Mouse (Mus musculus) adrenal gland (tissue): ENCODE measurements around the gene Rbm48.
"Not testable (repeated sequence)": the region's sequence is repeated elsewhere in the genome, so short reads cannot be mapped to it uniquely, and the experiment has no call there.

Experiments
- intact Hi-C: fragments of 180-260 bp; cut with DNase I; formaldehyde crosslinking; loops from one replicate; pipeline ENCODE4 v1.15.1; 2025
- long read RNA-seq, 2 experiments: library from polyadenylated mRNA; unstranded; transcript quantifications; one replicate each; pipeline ENCODE4 v2.0.0; 2020; ENCODE audit warnings: borderline replicate concordance in 1 of 2; ENCODE audit not compliant: insufficient replicate concordance in 1 of 2

The Rbm48 gene
- long read RNA-seq, experiment 1, partial matches to known transcripts, result 0 of 8 reads
- long read RNA-seq, experiment 1, other reads (novel, unspliced or antisense), result 2 of 8 reads
- long read RNA-seq, experiment 2, transcript Rbm48-203 (3 exons, 641 nt), result minor isoform, 5 of 13 reads
- long read RNA-seq, experiment 2, transcript Rbm48-201 (5 exons, 2,368 nt), result major isoform, 6 of 13 reads
- long read RNA-seq, experiment 2, partial matches to known transcripts, result 2 of 13 reads
- long read RNA-seq, experiment 2, other reads (novel, unspliced or antisense), result 0 of 13 reads

DNA sequence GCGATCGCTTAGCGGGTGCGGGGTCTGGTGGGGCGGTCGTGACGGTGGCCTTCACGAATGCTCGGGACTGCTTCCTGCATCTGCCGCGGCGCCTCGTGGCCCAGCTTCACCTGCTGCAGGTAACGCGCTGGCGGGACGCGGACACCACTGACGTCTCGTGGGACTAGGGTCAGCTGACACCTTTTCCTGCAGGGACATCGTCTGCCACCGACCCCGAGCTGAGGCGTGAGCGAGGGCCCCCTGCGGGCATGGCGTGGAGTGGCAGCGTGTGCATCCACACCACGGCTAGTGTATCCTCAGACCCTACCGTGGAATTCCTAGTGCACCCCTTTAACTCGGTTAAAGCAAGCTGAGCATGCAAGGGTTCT lies at the start of gene Rbm48:
Gene Rbm48, minus strand, starts transcription at position 187 of the 368 bp plus-strand sequence.
- intact Hi-C loops, result loop anchor here (10.0 kb wide), 1 partner anchor 52 kb away; the partner anchor contains the start of gene Fam133b

DNA sequence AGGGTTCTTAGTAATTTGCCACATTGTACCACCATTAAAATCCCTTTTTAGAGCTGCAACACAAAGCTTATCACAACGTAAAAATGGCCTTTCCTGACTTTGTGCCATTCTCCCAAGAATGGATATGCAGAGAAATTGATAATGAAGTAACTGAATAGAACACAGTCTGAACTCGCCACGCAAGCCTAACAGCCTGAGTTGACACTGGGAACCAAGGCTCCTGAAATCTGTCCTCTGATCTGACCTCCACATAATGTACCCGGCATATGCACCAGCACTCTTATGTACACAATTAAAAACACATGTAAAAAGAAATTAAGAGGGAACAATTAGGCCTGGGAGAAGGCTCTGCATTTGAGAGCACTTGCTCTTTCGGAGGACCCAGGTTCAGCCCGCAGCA lies 48.9 kb upstream of the Rbm48 start:
- intact Hi-C loops, result loop anchor here (5.0 kb wide), 1 partner anchor 157 kb away; the partner anchor contains the start of genes Ankib1 and Krit1

DNA sequence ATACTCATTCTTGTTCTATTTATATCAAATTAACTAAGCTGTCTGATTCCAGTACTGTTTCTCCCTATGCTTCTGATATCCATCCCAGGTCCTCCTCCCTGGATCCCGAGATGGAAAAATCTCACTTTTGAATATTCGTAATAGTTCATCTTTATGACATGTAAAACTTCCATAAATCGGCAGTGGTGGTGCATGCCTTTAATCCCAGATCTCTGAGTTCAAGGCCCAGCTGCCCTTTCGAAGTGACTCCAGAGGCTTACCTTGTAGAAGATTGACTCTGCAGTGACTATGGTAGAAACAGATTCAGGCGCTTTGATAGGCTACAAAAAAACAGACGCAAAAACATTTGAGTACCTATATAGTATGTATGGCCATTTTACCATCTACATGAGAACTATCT lies 48.2 kb upstream of the Rbm48 start:
- intact Hi-C loops, result loop anchor here (5.0 kb wide), 1 partner anchor 158 kb away; the partner anchor contains the start of genes Ankib1 and Krit1

DNA sequence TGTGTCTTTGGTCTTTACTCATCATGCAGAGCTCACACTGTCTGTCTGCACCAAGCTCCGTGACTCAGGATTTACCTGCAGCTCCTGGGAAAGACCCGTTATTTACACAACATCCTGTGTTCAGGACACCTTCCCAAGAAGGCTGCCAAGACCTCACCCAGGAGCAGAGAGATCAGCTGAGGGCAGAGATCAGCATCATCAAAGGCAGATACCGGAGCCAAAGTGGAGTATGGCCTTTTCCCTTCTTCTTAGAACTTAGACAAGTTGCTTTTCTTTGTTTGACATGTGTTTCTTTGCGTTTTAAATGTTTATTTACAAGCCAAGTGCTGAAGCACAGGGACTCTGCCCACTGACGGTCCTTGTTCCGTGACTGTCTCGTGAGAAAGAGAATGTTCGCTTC lies 38.9 kb upstream of the Rbm48 start:
- intact Hi-C loops, result no loop called here

DNA sequence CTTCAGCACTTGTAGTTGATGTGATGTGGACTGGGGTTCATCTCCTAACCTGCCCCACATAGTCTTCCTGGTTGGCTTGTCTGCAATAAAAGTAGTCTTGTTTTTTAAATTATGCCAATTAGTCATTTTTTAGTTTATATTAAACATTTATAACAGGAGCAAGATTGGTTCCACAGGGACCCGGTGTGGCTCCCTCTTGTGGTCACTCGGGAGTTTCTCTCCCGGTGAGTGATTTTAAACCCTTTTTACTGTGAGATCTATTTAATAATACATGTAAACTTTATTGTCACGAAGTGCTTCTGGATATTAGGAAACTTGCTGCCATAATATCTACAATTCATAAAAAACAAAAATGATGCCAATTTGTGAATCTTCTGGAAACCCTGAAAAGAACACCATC lies 37.6 kb upstream of the Rbm48 start:
- intact Hi-C loops, result no loop called here

DNA sequence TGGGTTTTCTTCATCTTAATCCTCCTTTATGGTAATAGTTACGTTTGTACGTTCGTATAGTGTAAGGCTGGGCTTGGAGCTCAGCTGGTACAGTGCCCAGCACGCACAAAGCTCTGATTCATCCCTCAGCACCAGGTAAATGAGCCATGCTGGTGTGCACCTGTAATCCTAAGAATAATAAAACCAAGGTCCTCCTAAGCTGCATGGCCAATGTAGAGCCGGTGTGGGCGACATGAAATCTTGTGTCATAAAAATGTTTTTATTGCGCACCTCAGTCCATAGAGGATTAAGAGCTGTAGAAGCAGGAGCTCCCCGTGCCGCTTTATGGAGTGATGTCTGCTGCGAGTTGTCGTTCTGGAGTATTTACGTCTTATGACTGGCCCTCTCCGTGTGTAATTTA lies 36.9 kb upstream of the Rbm48 start:
- intact Hi-C loops, result no loop called here

DNA sequence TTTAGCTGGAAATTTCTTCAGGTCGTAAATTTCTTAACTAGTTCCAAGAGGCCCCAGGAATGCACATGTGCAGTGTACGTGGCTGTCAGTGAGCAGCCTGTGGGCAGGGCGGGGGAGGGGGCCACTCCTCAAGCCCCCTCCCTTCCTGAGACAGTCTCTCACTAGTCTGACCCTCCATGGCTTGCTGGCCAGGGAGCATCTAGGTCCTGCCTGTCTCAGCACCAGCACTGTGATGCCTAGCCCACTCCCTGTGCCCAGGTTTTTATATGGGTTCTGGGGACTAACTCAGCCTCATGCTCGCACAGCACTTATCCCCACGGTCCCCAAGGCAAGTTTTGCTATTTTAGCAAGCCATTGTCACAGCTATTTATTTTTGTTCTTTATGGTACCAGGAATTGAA lies 35.9 kb upstream of the Rbm48 start:
- intact Hi-C loops, result no loop called here

DNA sequence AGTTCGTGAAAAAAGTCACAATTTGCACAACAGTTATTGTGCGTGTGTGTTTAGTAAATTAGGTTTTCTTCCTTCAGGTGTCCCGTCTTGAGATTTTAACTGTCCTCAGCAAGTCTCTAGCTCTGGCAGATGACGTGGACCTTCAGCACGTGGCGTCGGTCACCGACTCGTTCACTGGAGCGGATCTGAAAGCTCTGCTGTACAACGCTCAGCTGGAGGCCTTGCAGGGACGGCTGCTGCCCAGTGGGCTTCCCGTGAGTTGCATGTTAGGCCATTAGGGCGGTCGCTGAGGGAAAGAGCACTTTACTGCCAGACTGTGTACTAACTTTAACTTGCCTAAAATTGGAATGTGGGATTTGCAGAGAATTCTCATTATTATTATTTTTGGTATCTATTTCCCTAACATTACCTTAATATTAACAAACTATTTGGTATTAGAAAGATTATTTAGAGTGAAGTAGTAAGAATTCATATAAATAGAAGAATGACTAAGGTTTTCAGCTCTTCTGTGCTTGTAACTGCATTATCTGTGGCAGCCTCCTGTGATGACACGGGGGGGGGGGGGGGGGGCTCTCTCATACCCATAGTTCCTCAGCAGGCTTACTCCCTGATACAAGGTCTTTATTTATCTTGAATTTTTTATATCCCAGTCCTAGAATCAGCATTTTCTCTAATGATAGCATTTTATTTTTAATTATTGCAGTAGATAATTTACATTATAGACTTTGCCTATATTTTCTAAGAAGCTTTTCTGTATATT lies 35.3 kb upstream of the Rbm48 start:
- intact Hi-C loops, result no loop called here

DNA sequence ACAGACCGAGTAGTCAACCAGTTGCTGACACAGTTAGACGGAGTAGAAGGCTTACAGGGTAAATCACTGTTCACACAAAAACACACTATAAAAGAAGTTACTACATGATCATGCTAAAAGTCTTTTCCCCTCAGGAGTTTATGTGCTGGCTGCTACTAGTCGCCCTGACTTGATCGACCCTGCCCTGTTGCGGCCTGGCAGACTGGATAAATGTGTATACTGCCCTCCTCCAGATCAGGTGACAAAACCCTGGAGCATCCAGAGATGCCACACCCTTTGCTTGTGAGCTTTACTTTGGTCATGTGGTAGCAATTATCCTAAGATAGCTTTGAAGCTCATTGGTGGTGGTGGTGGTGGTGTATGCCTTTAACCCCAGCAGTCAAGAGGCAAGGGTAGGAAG lies 33.7 kb upstream of the Rbm48 start:
- intact Hi-C loops, result no loop called here

DNA sequence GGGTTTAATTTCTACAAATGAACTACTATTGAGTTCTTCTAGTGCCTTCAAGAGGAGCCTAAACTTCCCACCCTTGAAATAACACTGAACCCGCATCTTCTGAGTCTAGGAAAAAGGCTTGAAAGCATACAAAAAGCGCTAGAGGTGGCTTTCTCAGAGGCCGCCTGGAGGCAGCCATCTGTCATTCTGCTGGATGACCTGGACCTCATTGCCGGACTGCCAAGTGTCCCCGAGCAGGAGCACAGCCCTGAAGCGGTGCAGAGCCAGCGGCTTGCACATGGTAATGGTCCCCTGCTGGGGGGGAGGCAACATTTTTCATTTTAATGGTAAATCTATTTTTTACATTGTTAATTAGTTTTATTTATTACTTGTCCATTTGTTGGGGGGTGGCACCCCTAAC lies 24.1 kb upstream of the Rbm48 start:
- intact Hi-C loops, result no loop called here

DNA sequence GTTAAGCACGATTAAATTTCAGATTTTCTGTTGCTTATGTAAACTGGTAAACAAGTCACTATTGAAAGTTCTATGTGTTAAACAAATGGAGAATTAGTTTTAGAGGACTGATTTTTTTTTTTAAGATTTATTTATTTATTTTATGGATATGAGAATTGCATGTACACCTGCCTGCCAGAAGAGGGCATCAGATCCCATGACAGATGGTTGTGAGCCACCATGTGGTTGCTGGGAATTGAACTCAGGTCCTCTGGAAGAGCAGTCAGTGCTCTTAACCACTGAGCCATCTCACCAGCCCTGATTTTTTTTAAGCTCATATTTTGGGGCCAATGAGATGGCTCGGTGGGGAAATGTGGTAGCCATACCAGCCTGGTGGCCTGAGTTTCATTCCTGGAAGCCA lies 15.4 kb upstream of the Rbm48 start:
- intact Hi-C loops, result not testable (repeated sequence)

DNA sequence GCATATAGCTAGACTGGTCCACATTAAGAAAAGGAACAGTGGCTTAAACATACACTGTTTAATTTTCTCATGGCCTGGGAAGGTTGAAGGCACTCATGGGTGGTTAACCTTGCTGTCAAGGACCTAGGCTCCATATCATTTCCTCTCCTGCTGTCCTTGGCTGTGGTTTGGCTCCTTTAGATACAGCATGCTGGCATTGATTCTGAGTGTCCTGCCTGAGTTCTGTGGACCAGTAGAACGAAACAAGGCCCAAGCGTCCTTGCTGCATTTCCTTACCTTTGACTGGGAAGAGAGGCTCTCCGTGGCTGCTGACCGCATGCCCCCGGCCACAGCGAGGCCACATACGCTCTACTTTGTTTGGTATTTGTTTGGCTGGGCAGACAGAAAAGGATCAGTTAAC lies 12.9 kb upstream of the Rbm48 start:
- intact Hi-C loops, result no loop called here

DNA sequence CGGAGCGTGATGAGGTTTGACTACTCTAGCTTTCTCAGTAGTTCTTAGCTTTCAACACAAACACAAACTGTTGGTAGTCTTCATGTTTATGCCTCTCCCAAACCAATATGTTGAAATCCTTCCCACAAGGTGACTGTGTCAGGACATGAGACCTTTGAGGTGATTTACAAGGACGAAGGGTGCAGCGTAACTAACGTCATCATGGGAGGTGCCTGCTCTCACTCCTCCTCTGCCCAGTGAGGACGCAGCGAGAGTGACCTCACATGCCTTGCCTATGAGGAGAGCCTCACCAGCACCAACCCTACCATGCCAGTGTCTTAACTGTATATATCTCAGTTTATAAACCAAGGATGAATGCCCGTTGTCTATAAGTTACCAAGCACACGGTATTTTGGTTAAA lies 10.7 kb upstream of the Rbm48 start:
- intact Hi-C loops, result no loop called here

DNA sequence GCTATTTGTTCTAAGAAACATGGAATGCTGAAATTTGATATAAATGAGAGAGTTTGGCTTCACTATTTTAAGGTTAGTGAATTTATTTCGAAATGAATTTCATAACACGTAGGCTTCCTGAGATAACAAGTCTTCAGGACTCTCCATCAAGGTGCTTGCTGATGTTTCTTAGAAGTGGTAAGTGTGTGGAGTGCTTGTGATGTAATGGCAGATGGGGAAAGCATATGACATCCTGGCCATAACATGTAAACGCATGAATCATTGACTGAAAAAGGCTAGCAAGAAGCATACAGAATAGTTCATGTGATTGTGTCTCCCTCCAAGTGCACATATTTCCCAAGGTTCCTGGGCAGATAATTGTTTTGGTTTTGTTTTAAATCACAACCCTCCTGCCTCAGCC lies 4.4 kb upstream of the Rbm48 start:
- intact Hi-C loops, result no loop called here

DNA sequence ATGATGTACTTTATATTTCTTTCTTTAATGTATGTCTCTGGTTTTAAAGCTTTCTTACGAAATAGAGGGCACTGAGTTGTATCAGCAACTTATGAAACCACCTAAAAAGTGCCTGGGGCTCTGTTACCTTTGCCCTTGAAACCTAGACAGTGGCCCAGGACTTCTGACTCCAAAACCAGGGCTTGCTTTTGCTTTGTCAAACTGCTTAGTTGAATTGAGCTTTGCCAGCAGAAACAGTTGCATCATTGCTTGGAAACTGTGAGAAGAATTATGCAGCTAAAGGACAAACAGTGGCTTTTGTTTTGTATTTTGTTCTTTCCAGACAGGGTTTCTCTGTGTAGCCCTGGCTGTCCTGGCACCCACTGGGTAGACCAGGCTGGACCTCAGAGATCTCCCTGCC lies 3.9 kb upstream of the Rbm48 start:
- intact Hi-C loops, result no loop called here

DNA sequence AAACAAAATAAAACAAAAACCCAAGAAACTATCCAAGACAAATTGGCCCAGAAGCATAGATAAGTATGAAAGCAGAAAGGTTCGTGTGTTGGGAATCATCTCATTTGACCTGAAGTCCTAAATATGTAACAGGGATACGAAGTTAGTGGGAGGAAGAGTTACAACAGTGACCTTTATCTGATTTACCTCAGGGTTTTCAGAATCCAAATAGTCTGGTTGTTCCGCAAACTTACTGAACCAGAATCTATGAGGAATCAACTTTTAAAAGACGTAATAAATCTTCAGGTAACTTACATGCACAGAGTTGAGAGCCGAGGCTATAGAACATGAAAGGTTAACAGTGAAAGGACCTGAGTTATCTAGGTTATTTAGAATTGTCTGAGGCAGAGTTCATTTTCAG lies 2.4 kb upstream of the Rbm48 start:
- intact Hi-C loops, result loop anchor here (10.0 kb wide), 1 partner anchor 54 kb away; the partner anchor contains the start of gene Fam133b

DNA sequence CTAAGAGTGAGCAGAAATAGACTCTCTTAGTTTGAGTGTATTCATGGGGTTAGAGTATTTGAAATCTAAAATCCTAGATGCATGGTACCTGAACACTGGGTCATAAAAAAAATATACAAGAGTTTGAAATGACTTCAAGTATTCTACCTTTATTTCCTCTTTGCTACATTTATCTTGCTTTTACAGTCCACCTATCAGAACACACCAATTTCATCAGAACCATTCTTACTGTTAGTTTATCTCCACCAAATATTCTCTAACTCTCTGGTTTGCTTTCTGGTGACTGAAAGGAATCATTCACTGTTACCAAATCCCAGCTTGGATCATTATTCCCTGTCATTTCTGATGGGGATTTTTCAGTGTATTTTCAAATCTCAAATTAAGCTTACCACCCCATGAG lies 786 bp upstream of the Rbm48 start:
- intact Hi-C loops, result loop anchor here (10.0 kb wide), 1 partner anchor 52 kb away; the partner anchor contains the start of gene Fam133b

DNA sequence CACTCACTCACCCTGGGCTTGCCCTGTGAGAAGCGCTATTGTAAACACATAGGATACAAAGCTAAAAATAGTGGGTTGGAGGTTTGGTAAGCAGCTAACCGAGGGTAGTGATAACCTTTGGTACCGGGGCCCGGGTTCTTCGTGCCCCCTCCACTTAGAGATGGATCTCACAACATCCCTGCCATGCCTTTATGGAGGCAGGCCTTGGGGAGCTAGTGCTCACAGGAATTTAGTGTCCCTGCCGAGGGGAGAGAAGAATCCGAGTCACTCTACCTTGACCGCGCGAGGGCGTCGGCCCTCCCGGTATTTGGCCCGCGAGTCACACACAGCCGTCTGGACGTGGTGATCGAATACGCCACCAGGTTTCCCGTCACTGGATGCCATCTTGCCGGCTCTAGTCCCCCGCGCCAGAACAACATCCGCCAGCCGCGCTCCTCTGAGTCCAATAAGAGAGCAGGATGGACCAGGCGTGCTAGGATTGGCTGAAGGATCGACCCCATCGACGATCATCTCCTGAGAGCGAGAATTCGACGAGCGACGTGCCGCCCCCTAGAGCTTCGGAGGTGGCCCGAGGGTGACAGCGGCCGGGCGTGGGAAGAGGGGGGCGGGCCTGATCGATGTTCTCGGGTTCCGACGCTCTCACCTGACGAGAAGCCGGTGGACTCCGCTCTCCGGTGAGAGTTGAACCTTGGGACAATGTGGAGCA lies 539 bp downstream of the Rbm48 start, which contains the start of gene Pex1:
Gene Pex1, plus strand, starts transcription at position 374 of the 706 bp plus-strand sequence.
- intact Hi-C loops, result loop anchor here (10.0 kb wide), 1 partner anchor 51 kb away; the partner anchor contains the start of gene Fam133b

DNA sequence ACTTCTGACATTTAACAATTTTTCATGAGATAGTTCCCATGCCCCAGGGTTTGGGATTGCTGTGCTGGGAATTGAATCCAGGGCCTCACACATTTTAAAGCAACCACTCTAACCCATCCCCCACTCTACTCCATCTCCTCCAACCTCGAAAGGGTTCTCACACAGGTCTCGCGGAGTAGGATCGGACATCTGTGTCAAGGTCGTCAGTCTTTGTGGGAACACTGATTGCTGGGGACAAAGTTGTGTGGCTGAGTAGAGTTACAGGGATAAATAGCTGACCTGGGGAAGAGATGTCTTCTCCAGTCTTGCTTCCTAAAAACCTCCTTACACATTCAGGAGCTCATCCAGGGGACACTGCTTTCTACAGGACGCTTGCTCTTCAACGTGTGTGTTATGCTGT lies 17.3 kb downstream of the Rbm48 start:
- intact Hi-C loops, result no loop called here

DNA sequence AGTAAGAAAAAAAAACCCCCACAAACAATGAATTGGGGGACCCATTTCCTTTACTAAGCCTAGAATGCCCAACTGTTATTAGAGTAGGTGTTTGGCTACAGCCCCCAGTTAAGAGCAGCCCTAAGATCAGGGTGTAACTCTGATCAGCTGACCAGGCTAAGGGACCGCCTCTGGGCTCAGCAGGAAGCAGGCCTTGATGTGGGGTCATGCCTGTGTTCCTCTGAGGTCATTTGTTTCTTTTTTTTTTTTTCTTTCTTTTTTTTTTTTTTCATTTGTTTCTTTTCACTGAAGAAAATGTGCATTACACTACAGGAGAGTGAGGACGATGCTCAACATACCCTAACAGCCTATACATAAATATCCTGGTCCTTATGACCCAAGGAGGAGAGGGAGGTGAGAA lies 18.4 kb downstream of the Rbm48 start:
- intact Hi-C loops, result no loop called here

DNA sequence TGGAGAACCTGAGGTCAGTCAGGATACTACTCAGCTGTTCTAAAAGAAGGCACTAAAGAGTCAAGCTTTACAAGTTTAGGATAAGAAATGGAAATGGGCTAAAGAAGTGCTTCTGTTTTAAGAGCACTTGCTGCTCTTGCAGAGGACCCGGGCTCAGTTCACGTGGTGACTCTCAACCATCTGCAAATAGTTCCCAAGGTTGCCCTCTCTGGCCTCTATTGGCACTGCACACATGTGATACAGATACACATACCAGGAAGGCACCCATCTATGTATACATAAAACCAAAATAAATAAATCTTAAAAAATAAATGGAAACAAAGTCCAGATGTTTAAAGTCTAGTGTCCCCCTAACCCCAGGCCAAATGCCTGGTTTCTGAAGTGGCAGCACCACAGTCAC lies 21.6 kb downstream of the Rbm48 start:
- intact Hi-C loops, result no loop called here

DNA sequence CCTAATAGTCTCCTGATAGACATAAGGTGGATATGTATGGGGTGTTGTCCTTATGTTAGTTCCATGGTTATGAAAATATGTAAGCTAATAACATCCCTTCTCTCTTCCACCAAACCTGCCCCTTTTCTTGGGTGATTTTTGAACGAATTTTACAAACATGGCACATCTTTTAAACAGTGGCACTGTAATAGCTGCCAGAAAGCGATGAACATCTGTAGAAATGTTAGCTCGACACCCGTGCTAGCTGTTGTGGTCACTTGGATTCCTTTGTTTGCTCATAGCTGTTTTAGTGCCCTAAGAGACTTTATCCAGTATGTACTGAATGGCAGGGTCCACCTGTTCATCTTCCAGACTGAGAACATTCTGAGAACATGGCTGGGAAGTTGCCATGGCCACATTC lies 25.1 kb downstream of the Rbm48 start, which contains the start of gene 1700109H08Rik:
Gene 1700109H08Rik, plus strand, starts transcription at position 301 of the 400 bp plus-strand sequence.
- intact Hi-C loops, result no loop called here
